Mouse (Mus musculus): ENCODE data around the gene Mov10. TPM values are rescaled to one million over a fixed set of nuclear protein-coding genes. Genes with fewer than 3 reads are reported as not detected.
A peak's percentile ranks its signal among the peaks of the same experiment; 100 is the strongest.
"Not testable (repeated sequence)": the region's sequence is repeated elsewhere in the genome, so short reads cannot be mapped to it uniquely, and the experiment has no call there.

Gene Mov10
- 17.8 and 18.4 TPM in 2 replicates for total RNA-seq (2021)
- long read RNA-seq, experiment 1, partial matches to known transcripts, result 22 of 28 reads
- long read RNA-seq, experiment 1, other reads (novel, unspliced or antisense), result 4 of 28 reads
- long read RNA-seq, experiment 2, partial matches to known transcripts, result 14 of 21 reads
- long read RNA-seq, experiment 2, other reads (novel, unspliced or antisense), result 6 of 21 reads

DNA sequence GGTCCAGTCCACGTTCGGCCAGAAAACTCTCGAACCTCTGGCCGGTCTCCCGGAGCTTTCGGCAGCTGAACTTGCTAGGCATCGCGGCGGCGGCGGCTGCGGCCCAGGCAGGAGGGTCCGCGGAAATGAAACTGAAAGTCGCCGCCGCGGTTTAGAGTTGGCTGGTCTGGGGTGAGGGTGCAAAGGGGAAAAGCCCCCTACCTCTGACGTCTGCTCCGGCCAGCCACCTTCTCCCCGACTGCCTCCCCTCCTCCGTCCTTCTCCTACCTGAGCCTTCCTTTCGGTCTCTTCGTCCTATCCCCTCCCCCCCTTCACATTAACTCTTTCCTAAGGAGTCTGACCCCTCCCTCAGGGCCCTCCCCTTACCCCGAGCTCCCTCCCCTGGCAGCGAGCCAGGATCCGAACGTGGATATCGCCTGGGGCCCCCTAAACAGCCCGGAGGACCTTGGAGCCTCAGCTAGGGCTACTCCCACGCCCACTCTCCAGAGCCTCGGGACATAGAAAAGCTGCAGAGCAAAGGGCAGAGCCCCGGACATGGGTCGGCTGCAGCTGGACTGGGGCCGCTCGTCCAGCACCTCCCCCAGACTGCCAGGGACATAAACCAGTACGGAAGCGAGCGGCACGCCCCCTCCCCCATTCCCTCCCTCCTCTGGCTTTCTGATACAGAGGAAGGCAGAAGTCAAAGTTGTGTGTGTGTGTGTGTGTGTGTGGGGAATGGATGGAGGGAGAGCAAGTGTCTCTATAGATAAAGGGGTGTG, at the start of gene Mov10:
Mov10 (minus strand) TSS at position 573 of the 758 bp plus-strand sequence.
- peak; percentile 87 for DNase-seq

DNA sequence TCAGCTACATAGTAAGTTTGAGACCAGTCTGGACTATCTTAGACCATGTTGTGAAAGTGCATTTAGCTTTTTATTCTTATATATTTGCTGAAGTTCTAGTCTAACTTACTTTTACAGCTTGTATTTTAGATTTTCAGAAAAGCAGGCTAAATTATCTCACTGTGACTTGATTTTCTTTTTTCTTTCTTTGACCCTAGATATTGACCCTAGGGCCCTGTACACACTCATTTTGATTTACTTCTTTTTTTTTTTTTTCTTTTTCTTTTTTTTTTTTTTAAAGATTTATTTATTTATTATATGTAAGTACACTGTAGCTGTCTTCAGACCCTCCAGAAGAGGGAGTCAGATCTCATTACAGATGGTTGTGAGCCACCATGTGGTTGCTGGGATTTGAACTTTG, 48.3 kb upstream of the Mov10 start:
- DNase-seq, result not testable (repeated sequence)

GRCm38 (mm10) chr3:104865341-104865788, 47.0 kb upstream of the Mov10 start:
- DNase-seq, result no peak

DNA sequence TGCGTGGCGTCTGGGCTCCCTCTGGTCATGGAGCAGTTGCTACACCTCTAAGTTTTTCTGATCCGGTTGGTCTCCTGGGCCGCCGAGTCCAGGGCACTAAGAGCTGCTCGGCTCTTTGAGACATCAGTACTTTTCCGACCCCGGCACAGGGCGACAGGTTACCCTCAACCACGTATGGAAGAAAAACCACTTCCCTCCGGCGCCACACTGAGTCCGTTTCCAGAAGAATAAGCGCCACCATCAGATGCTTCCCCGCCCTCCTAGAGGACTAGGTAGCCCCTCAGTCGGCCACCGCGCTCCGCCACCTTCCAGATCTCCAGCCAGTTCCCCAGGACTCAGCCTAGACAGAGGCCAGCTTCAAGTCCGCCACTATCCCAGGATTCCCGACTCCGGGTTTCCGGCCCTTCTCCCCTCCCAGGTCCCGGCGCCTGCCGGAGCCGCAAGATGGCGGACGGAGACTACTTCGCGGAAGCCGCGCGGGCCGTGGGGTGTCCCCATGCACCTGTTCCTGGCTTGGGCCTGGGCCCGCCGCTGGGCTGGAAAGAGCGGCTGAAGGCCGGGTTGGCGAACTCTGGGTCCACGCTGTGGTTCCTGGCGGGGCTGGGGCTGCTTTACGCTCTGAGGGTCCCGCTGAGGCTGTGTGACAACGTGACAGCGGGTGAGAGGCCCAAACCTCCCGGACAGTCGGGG, 46.4 kb upstream of the Mov10 start:
- peak; percentile 96 for DNase-seq

DNA sequence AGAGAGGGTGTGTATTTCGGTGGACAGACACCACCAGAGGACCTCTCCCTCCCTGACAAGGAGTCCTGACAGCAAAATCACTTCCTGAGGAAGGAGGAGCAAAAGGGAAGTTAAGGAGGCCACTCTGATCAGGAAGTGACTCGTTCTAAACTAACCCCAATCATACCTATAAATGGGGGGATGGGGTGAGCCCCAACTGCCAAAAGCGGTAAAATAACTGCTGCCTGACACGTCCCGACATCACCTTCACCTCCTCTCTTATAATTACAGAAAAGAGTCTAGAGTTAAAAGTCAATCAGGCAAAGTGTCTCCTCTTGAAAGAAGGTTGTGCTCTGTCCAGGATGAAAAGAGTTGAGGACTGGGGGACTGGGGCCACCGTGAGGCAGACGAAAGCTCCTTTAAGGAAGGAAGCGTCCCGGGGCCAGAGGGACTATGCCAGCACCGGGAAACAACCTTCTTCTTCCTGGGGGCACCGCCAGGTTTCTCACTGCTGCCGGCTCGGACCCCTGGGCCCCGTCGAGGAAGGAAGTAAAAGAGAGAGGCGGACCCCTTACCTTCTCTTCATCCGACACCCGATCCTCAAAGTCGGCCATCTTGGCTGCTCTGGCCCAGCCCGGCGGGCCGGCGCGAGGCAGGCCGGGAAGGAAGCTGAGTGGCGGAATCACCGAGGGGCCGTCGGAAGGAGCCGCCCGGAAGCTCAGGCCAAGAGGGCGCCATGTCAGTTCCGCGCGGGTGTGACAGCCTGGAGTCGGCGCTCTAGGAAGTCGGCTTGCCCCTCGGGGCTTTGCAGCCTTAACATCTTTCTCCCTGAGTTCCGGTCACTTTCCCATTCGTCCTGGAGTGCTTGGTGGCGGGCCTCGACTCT, 45.7 kb upstream of the Mov10 start, which contains the start of the genes St7l and Capza1:
St7l (plus strand) TSS at position 220 of the 865 bp plus-strand sequence.
Capza1 (minus strand) TSS at position 720 of the 865 bp plus-strand sequence.
- peak; percentile 95 for DNase-seq

GRCm38 (mm10) chr3:104858560-104858959, 40.2 kb upstream of the Mov10 start:
- DNase-seq, result no peak

GRCm38 (mm10) chr3:104856106-104856505, 37.7 kb upstream of the Mov10 start:
- DNase-seq, result no peak

GRCm38 (mm10) chr3:104854866-104855265, 36.5 kb upstream of the Mov10 start:
- no peak for DNase-seq

GRCm38 (mm10) chr3:104854465-104854864, 36.1 kb upstream of the Mov10 start:
- no peak for DNase-seq

DNA sequence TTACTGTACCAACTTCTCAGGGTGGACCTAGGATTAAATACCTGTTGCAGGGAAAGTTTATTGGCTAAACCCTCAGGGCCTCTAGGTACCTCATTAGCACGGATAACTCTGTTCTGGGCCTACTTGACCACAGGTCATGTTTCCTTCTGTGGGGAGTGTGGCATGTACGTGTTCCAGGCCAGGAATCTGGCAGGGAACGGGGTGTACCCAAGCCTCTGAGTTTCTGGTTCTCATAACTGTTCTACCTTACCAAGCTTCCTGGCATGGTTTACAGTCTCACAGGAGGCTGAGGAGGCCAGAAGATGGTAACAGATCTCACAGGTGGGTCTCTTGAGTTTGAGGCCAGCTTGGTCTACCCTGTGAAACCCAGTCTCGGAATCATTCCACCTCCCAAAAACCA, 28.2 kb upstream of the Mov10 start:
- DNase-seq, result no peak

GRCm38 (mm10) chr3:104841049-104841448, 22.7 kb upstream of the Mov10 start:
- no peak for DNase-seq

DNA sequence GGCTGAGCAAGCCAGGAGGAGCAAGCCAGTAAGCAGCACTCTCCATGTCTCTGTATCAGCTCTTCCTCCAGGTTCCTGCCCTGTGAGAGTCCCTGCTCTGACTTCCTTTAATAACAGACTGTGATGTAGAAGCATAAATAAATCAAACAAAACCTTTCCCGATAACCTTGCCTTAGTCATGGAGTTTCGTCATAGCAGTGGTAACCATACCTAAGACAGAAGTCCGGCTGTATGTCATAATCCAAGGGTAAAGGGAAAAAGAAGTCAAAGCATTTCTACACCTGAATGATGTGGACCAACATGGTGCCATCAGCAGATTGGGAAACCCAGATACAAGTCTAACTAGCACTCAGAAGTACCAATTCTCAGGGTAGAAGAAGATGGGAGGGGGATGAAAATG, 17.4 kb upstream of the Mov10 start:
- DNase-seq, result no peak

DNA sequence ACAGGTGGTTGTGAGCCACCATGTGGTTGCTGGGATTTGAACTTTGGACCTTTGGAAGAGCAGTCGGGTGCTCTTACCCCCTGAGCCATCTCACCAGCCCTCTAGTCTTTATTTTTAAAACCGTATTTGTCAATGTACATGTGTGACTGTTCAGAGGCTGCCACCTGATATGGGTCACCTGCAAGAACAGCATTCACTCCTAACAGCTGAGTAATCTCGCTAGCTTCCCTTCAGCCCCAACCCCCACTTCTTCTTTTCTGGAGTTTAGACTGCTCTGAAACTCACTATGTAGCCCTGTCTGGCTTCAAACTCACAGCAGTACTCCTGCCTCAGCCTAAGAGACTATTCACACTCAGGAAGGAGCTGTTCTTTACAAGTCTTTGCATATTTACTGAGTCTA, 4.0 kb upstream of the Mov10 start:
- DNase-seq, result no peak

- DNase-seq, result no peak
These were observed 2.1 kb upstream of the Mov10 start for GRCm38 (mm10) chr3:104820426-104820825.

GRCm38 (mm10) chr3:104818749-104819134, 379 bp upstream of the Mov10 start:
- no peak for DNase-seq

- DNase-seq, result peak; percentile 81
These were observed 827 bp downstream of the Mov10 start for GRCm38 (mm10) chr3:104817481-104817990.

DNA sequence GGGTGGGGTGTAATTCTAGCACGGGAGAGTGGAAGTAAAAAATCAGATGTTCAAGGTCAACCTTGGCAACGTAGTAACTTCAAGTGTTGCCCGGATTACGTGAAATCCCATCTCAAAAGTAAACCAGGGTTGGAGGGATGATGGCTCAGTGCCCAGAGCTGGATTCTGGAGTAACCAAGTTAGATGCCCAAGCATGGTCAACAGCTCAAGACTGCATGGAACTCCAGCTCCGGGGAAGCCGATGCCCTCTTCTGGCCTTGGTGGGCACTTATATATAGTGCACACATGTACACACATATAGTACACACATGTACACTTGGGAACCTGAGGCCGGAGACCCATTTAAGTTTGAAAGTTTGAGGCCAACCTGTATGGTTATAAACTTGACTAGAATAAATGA, 2.2 kb downstream of the Mov10 start:
- peak; percentile 21 for DNase-seq

GRCm38 (mm10) chr3:104815346-104815745, 3.0 kb downstream of the Mov10 start:
- no peak for DNase-seq

GRCm38 (mm10) chr3:104814746-104815145, 3.6 kb downstream of the Mov10 start:
- DNase-seq, result no peak

DNA sequence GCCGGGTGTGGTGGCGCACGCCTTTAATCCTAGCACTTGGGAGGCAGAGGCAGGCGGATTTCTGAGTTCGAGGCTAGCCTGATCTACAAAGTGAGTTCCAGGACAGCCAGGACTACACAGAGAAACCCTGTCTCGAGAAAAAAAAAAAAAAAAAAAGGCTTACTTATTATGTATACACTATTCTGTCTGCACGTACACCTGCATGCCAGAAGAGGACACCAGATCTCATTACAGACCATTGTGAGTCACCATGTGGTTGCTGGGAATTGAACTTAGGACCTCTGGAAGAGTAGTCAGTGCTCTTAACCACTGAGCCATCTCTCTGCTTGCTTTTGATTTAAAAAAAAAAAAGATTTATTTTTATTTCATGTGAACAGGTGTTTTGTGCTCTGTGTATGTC, 5.1 kb downstream of the Mov10 start:
- not testable (repeated sequence) for DNase-seq

DNA sequence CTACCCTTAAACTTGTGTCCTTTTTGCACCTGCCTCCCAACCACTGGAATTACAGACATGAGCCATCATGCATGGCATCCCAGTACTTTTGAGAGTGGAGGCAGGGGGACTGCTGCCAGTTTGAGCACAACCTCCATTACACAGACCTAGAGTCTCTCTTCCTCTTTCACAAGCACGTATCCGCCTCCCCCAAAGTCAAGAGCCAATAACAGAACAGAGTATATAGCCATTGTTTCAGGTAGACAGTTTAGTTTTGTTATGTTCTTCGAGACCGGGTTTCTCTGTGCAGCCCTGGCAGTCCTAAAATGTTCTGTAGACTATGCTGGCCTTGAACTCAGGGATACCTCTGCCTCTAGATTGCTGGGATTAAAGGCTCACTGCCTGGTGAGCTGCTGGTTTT, 6.1 kb downstream of the Mov10 start:
- no peak for DNase-seq

- no peak for DNase-seq
These were observed 6.6 kb downstream of the Mov10 start for GRCm38 (mm10) chr3:104811752-104812151.
